Mouse (Mus musculus) lung, postnatal 0 days (tissue): ENCODE measurements around the gene Prkcg. TPM values are rescaled to one million over a fixed set of nuclear protein-coding genes. Genes with fewer than 3 reads are reported as not detected.

ENCODE experiments used
- ATAC-seq: fragments of 200-750 bp; cut with Nextera tagmentation; 2 replicates; pipeline ENCODE4 v1.8.0; 2017; ENCODE audit warnings: moderate library complexity
- DNase-seq: peaks from one replicate; pipeline ENCODE4 v3.0.0-alpha.2; 2016; ENCODE audit warnings: low spot score
- H3K27ac ChIP-seq: fragments of 300-500 bp; sonication (generic); 2 replicates; pipeline ENCODE4 v1.5.1; 2014; ENCODE audit warnings: antibody characterized with exemption, mild to moderate bottlenecking, low read length, mixed read lengths
- H3K27me3 ChIP-seq: fragments of 300-500 bp; sonication (generic); replicated peaks from 2 replicates; pipeline ENCODE4 v1.6.1; 2014; ENCODE audit warnings: low read length, mixed read lengths; ENCODE audit not compliant: insufficient read depth
- H3K36me3 ChIP-seq: fragments of 300-500 bp; sonication (generic); 2 replicates; pipeline ENCODE4 v1.6.1; 2014; ENCODE audit warnings: low read length, mixed read lengths; ENCODE audit not compliant: insufficient read depth
- H3K4me1 ChIP-seq: fragments of 300-500 bp; sonication (generic); 2 replicates; pipeline ENCODE4 v1.6.1; 2014; ENCODE audit warnings: antibody characterized with exemption, low read depth, low read length, mixed read lengths; ENCODE audit not compliant: insufficient read depth
- H3K4me2 ChIP-seq: fragments of 300-500 bp; sonication (generic); replicated peaks from 2 replicates; pipeline ENCODE4 v1.6.1; 2014; ENCODE audit warnings: low read depth, mild to moderate bottlenecking, low read length, moderate library complexity, mixed read lengths
- H3K4me3 ChIP-seq: fragments of 300-500 bp; sonication (generic); 2 replicates; pipeline ENCODE4 v1.5.1; 2014; ENCODE audit warnings: low read depth, low read length
- H3K9ac ChIP-seq: fragments of 300-500 bp; sonication (generic); replicated peaks from 2 replicates; pipeline ENCODE4 v1.6.1; 2014; ENCODE audit warnings: low read depth, mild to moderate bottlenecking
- H3K9me3 ChIP-seq: fragments of 300-500 bp; sonication (generic); 2 replicates; pipeline ENCODE4 v1.6.1; 2016; ENCODE audit warnings: low read length, mixed read lengths
- CTCF ChIP-seq: IDR thresholded peaks from 2 replicates; pipeline ENCODE4 v1.5.1; 2016; ENCODE audit warnings: antibody characterized with exemption, mild to moderate bottlenecking
- EP300 ChIP-seq: IDR thresholded peaks from 2 replicates; pipeline ENCODE4 v1.6.1; 2016; ENCODE audit warnings: antibody characterized with exemption, mild to moderate bottlenecking, control low read depth
- WGBS: fragments of 180-500 bp; shearing (Covaris S2); extraction: QIAGEN DNeasy Blood & Tissue Kit; methylation state at CpG from one replicate; pipeline ENCODE4 v1.1.7; 2014; 5-methylcytosine and 5-hydroxymethylcytosine counted together
- polyA plus RNA-seq: library from polyadenylated mRNA; unstranded; fragments of >200 nt; fragmentation: Nextera tagmentation; extraction: Ambion mirVana; gene quantifications from 2 replicates; pipeline ENCODE4 v1.2.1, GENCODE M21; 2015

The Prkcg gene
- polyA plus RNA-seq, 1 experiment from 2014 or later: 0.58 TPM

- ATAC-seq (no peak), DNase-seq (no peak)
- Histone ChIP-seq H3K27me3 (peaks cover 13% of the 10 kb centered on the region; the same call in 1 of the 2 replicates), H3K36me3 (no peaks in the 10 kb centered on the region), H3K9ac (no peak overlapping the region), H3K9me3 (no peaks in the 10 kb centered on the region), H3K4me2 (no peak overlapping the region), H3K4me1 (peaks cover 10% of the 10 kb centered on the region; the same call in 1 of the 2 replicates), H3K27ac (no peak overlapping the region), H3K4me3 (no peak overlapping the region)
- 75% methylated on average over 3 of the region's 3 CpGs for WGBS
- TF ChIP-seq CTCF (no peak), EP300 (no peak)
These were observed 17.4 kb downstream of the Prkcg start for GRCm38 (mm10) chr7:3306400-3306799.

DNA sequence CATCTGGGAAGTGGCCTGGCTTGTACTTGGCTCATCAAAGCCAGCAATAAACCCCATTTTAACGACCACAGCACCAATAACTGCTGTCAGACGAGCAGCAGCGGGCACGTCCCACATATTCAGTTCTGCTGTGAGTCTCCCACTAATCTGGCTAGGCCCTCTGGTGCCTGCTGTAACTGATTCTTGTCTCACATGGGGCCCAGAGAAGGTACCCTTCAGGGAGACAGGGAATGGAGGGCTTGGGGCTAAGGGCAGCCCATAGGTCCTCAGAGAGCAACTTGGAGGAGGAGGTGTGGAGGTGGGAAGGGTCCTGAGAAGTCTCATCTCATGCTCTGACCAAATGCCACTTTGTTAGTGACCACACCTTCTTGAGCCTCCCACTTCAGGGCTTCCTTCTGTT is 19.7 kb downstream of the Prkcg start:
- Histone ChIP-seq H3K27ac (no peak overlapping the region), H3K27me3 (peaks cover 11% of the 10 kb centered on the region; the same call in 1 of the 2 replicates), H3K9ac (no peak overlapping the region), H3K4me1 (no peaks in the 10 kb centered on the region), H3K9me3 (no peaks in the 10 kb centered on the region), H3K4me2 (no peak overlapping the region), H3K36me3 (no peaks in the 10 kb centered on the region), H3K4me3 (no peak overlapping the region)
- ATAC-seq (no peak), DNase-seq (no peak)
- no peak for TF ChIP-seq CTCF
- no peak for TF ChIP-seq EP300
- WGBS: 63% methylated on average over 4 of the region's 4 CpGs

- TF ChIP-seq EP300: no peak
- no peak for TF ChIP-seq CTCF
These were observed 21.3 kb downstream of the Prkcg start for GRCm38 (mm10) chr7:3310233-3310632.

DNA sequence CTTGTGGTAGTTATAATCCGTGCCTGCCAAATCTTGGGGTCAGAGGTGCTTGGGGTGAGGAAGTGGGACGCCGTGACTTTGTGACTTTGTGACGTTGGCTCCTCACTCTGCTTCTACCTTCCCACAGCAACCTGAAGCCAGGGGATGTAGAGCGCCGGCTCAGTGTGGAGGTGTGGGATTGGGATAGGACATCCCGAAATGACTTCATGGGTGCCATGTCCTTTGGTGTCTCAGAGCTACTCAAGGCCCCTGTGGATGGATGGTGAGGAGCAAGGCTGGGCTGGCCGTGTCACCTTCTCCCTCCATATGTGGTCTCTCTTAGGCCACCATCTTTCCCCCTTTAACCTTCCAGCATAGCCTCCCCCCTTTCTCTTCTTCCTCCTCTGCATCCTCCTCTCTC is 24.6 kb downstream of the Prkcg start:
- no peak overlapping the region for H3K9ac ChIP-seq
- TF ChIP-seq CTCF (no peak), EP300 (no peak)
- no peak for ATAC-seq
- H3K27ac ChIP-seq: no peak overlapping the region
- WGBS: 68% methylated on average over 6 of the region's 8 CpGs
- H3K9me3 ChIP-seq: no peaks in the 10 kb centered on the region
- no peak for DNase-seq
- no peak overlapping the region for H3K4me2 ChIP-seq
- H3K4me1 ChIP-seq: no peaks in the 10 kb centered on the region
- H3K4me3 ChIP-seq: no peak overlapping the region
- H3K36me3 ChIP-seq: no peaks in the 10 kb centered on the region
- no peaks in the 10 kb centered on the region for H3K27me3 ChIP-seq

More at GRCm38 (mm10) chr7:3310233-3310632, 21.3 kb downstream of the Prkcg start:
- Histone ChIP-seq H3K4me1 (no peaks in the 10 kb centered on the region), H3K9me3 (no peaks in the 10 kb centered on the region), H3K27me3 (no peaks in the 10 kb centered on the region), H3K9ac (no peak overlapping the region), H3K27ac (no peak overlapping the region), H3K36me3 (no peaks in the 10 kb centered on the region), H3K4me2 (no peak overlapping the region), H3K4me3 (no peak overlapping the region)
- no peak for DNase-seq
- WGBS: 98% methylated on average over 7 of the region's 7 CpGs
- no peak for ATAC-seq

DNA sequence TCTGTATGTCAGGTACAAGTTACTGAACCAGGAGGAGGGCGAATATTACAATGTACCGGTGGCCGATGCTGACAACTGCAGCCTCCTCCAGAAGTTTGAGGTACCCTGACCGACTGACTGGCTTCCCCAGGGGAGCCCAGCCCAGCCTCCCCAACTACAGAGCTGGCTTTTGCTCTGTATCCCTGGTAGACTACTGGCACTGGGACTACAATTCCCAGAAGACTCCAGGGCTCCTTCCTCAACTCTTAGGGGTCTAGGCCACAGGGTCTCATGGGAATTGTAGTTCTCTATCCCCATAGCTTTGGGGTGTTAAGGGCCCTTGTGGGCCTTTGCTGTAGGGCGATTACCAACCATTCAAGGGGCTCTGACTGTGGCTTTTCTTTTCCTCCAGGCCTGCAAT is 25.1 kb downstream of the Prkcg start:
- H3K9ac ChIP-seq: no peak overlapping the region
- ATAC-seq (no peak), DNase-seq (no peak)
- no peak overlapping the region for H3K4me2 ChIP-seq
- no peak for TF ChIP-seq CTCF
- no peak overlapping the region for H3K27ac ChIP-seq
- no peaks in the 10 kb centered on the region for H3K36me3 ChIP-seq
- no peak overlapping the region for H3K4me3 ChIP-seq
- H3K27me3 ChIP-seq: no peaks in the 10 kb centered on the region
- H3K4me1 ChIP-seq: no peaks in the 10 kb centered on the region
- WGBS: 59% methylated on average over 5 of the region's 5 CpGs
- no peaks in the 10 kb centered on the region for H3K9me3 ChIP-seq

GRCm38 (mm10) chr7:3317704-3318103 is 28.7 kb downstream of the Prkcg start:
- TF ChIP-seq CTCF (no peak), EP300 (no peak)
- no peak overlapping the region for H3K9ac ChIP-seq
- no peaks in the 10 kb centered on the region for H3K27me3 ChIP-seq
- no peak overlapping the region for H3K4me2 ChIP-seq
- no peak for DNase-seq
- WGBS: 52% methylated on average over 4 of the region's 4 CpGs
- no peaks in the 10 kb centered on the region for H3K9me3 ChIP-seq
- H3K4me1 ChIP-seq: no peaks in the 10 kb centered on the region
- no peak overlapping the region for H3K27ac ChIP-seq
- no peaks in the 10 kb centered on the region for H3K36me3 ChIP-seq
- no peak overlapping the region for H3K4me3 ChIP-seq
- no peak for ATAC-seq

GRCm38 (mm10) chr7:3320856-3321255 is 31.9 kb downstream of the Prkcg start:
- H3K27ac ChIP-seq: no peak overlapping the region
- ATAC-seq: no peak
- no peak for DNase-seq
- TF ChIP-seq CTCF: no peak
- no peak for TF ChIP-seq EP300
- H3K9me3 ChIP-seq: no peaks in the 10 kb centered on the region
- no peaks in the 10 kb centered on the region for H3K4me1 ChIP-seq
- H3K36me3 ChIP-seq: no peaks in the 10 kb centered on the region
- H3K4me2 ChIP-seq: no peak overlapping the region
- H3K9ac ChIP-seq: no peak overlapping the region
- 63% methylated on average over 3 of the region's 3 CpGs for WGBS
- H3K4me3 ChIP-seq: no peak overlapping the region
- no peaks in the 10 kb centered on the region for H3K27me3 ChIP-seq
